Mouse (Mus musculus) cerebellum, postnatal 25 days (tissue): ENCODE data around the gene Htr1d.
A peak's percentile ranks its signal among the peaks of the same experiment; 100 is the strongest.

ENCODE experiments used
- DNase-seq, 2 experiments: peaks; one replicate each; pipeline ENCODE4 v3.0.0; 2021; ENCODE audit warnings: mixed read lengths in 2 of 2

Htr1d gene

GRCm38 (mm10) chr4:136452792-136453191, 29.5 kb downstream of the Htr1d start:
- no peak for DNase-seq

GRCm38 (mm10) chr4:136454850-136455260, 31.5 kb downstream of the Htr1d start:
- DNase-seq, result peak; percentile 76 to 84

- DNase-seq, result peak in 1 of 2 experiments; percentile 27
Measured at GRCm38 (mm10) chr4:136456516-136457218, 33.3 kb downstream of the Htr1d start.

- no peak for DNase-seq
Measured at GRCm38 (mm10) chr4:136458276-136458675, 35.0 kb downstream of the Htr1d start.

GRCm38 (mm10) chr4:136459210-136459609, 35.9 kb downstream of the Htr1d start:
- no peak for DNase-seq

- no peak for DNase-seq
Measured at GRCm38 (mm10) chr4:136461206-136461605, 37.9 kb downstream of the Htr1d start.

GRCm38 (mm10) chr4:136461761-136462085, 38.4 kb downstream of the Htr1d start:
- DNase-seq, result no peak

- peak; percentile 80 to 84 for DNase-seq
Measured at GRCm38 (mm10) chr4:136462086-136462838, 38.9 kb downstream of the Htr1d start, which contains the start of gene 6030445D17Rik. Gene 6030445D17Rik, plus strand, starts transcription at chr4:136462250.

- no peak for DNase-seq
Measured at GRCm38 (mm10) chr4:136462839-136463178, 39.5 kb downstream of the Htr1d start.

GRCm38 (mm10) chr4:136463436-136463835, 40.1 kb downstream of the Htr1d start:
- DNase-seq, result no peak

GRCm38 (mm10) chr4:136466226-136466625, 42.9 kb downstream of the Htr1d start:
- DNase-seq, result peak; percentile 81 to 88

- peak; percentile 58 to 65 for DNase-seq
Measured at GRCm38 (mm10) chr4:136468553-136469327, 45.4 kb downstream of the Htr1d start.

GRCm38 (mm10) chr4:136469371-136469903, 46.1 kb downstream of the Htr1d start, which contains the start of gene Luzp1:
Gene Luzp1, plus strand, starts transcription at chr4:136469761.
- peak; percentile 98 for DNase-seq

GRCm38 (mm10) chr4:136469941-136470346, 46.6 kb downstream of the Htr1d start:
- DNase-seq, result no peak

- DNase-seq, result peak; percentile 78 to 82
Measured at GRCm38 (mm10) chr4:136470347-136471071, 47.2 kb downstream of the Htr1d start.

GRCm38 (mm10) chr4:136476692-136477091, 53.4 kb downstream of the Htr1d start:
- DNase-seq, result no peak

- no peak for DNase-seq
Measured at GRCm38 (mm10) chr4:136486549-136486948, 63.2 kb downstream of the Htr1d start.
